Mouse (Mus musculus): ENCODE measurements at regions not wholly inside any gene's neighbourhood (a gene's known extent, or its start where the extent isn't known, plus 50 kb on each side); places are given as distances from the start of the nearest gene placed in this dataset.

- TF ChIP-seq POLR2A (IDR thresholded peaks at IDR 0.05; ENCODE audit: insufficient read length, low read depth) (no peak), POLR2AphosphoS2 (IDR thresholded peaks at IDR 0.05; ENCODE audit: insufficient read length, low read depth) (no peak), TCF3 (IDR thresholded peaks at IDR 0.05; ENCODE audit: insufficient read length, low read depth) (no peak), USF1 (IDR thresholded peaks at IDR 0.05; ENCODE audit: low read depth) (no peak), E2F4 (IDR thresholded peaks at IDR 0.05; ENCODE audit: insufficient read depth) (no peak), MAX (IDR thresholded peaks at IDR 0.05; ENCODE audit: low read depth) (no peak), MYOG (IDR thresholded peaks at IDR 0.05; ENCODE audit: control insufficient read depth in 1 of 3, insufficient read depth in 1 of 3, insufficient read length in 2 of 3, low read depth in 2 of 3) (no peak)
Measured at GRCm38 (mm10) chr2:172620001-172620400, 70.6 kb downstream of the Tfap2c start.
